Mouse (Mus musculus) midbrain, embryonic 12.5 days (tissue): ENCODE measurements at regions not wholly inside any gene's neighbourhood (a gene's known extent, or its start where the extent isn't known, plus 50 kb on each side); places are given as distances from the start of the nearest gene placed in this dataset.
A peak's percentile ranks its signal among the peaks of the same experiment; 100 is the strongest.

ENCODE experiments used
- ATAC-seq: fragments of 200-750 bp; cut with Nextera tagmentation; 2 replicates; pipeline ENCODE4 v1.8.0; 2017; ENCODE audit warnings: low read depth, moderate TSS enrichment, moderate library complexity; ENCODE audit not compliant: low FRiP score
- H3K27ac ChIP-seq: fragments of 300-500 bp; sonication (generic); replicated peaks from 2 replicates; pipeline ENCODE4 v1.5.1; 2016; ENCODE audit warnings: mild to moderate bottlenecking
- H3K27me3 ChIP-seq: fragments of 300-500 bp; sonication (generic); 2 replicates; pipeline ENCODE4 v1.6.1; 2016; ENCODE audit warnings: mild to moderate bottlenecking
- H3K36me3 ChIP-seq: fragments of 300-500 bp; sonication (generic); 2 replicates; pipeline ENCODE4 v1.6.1; 2016
- H3K4me1 ChIP-seq: fragments of 300-500 bp; sonication (generic); 2 replicates; pipeline ENCODE4 v1.6.1; 2016
- H3K4me2 ChIP-seq: fragments of 300-500 bp; sonication (generic); replicated peaks from 2 replicates; pipeline ENCODE4 v1.6.1; 2016; ENCODE audit warnings: mild to moderate bottlenecking, moderate library complexity
- H3K4me3 ChIP-seq: fragments of 300-500 bp; sonication (generic); 2 replicates; pipeline ENCODE4 v1.5.1; 2016; ENCODE audit warnings: mild to moderate bottlenecking
- H3K9ac ChIP-seq: fragments of 300-500 bp; sonication (generic); replicated peaks from 2 replicates; pipeline ENCODE4 v1.6.1; 2016; ENCODE audit warnings: mild to moderate bottlenecking, moderate library complexity
- H3K9me3 ChIP-seq: fragments of 300-500 bp; sonication (generic); 2 replicates; pipeline ENCODE4 v1.6.1; 2016; ENCODE audit warnings: mild to moderate bottlenecking
- WGBS: fragments of 180-500 bp; shearing (Covaris S2); methylation state at CpG from one replicate; pipeline ENCODE4 v1.1.7; 2016; 5-methylcytosine and 5-hydroxymethylcytosine counted together

DNA sequence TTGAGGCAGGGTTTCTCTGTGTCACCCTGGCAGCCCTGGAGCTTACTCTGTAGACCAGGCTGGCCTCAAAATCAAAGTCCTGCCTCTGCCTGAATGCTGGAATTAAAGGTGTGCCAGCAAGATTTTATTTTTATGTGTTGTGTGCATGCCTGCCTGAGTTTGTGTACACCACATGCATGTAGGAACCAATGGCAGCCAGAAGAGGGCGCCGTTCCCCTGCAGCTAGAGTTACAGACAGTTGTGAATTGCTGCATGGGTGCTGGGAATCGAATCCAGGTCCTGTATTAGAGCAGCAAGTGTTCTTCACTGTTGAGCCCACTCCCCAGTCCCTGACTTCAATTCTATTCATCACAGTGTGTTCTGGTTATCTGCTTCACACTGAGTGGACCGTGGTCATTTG, 126.4 kb upstream of the Ccnd2 start:
- ATAC-seq: no peak
- no peaks in the 10 kb centered on the region for H3K4me1 ChIP-seq
- H3K27ac ChIP-seq: no peak overlapping the region
- no peaks in the 10 kb centered on the region for H3K27me3 ChIP-seq
- peaks cover 13% of the 10 kb centered on the region; the same call in 1 of the 2 replicates for H3K9me3 ChIP-seq
- H3K4me2 ChIP-seq: no peak overlapping the region
- 86% methylated on average over 4 of the region's 4 CpGs for WGBS
- no peak overlapping the region for H3K9ac ChIP-seq
- H3K36me3 ChIP-seq: no peaks in the 10 kb centered on the region
- H3K4me3 ChIP-seq: no peak overlapping the region

DNA sequence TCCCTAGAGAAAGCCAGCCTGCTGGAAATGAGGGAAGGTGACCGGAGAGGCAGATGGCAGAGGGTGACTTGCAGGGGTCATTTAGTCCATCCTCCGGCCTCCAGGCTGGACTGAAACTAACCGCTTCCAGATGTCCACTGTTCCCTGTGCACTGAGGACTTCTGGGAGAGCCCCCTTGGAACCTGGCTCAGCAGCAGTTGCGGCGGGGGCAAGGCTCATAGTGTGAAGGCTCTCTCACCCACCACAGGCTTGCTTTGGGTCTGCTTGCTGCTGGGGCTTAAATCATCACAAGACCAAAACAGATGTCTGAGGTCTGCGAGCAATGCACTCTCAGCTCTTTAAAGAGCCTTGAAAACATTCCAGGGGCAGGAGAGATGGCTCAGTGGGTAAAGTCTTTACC, 132.2 kb upstream of the Ccnd2 start:
- Histone ChIP-seq H3K4me1 (no peaks in the 10 kb centered on the region), H3K36me3 (no peaks in the 10 kb centered on the region), H3K27ac (no peak overlapping the region), H3K4me3 (no peak overlapping the region), H3K9ac (no peak overlapping the region), H3K27me3 (0 out of 2 replicates have a peak, but pooled peaks cover 5% of the 10 kb centered on the region), H3K9me3 (0 out of 2 replicates have a peak, but pooled peaks cover under 1% of the 10 kb centered on the region), H3K4me2 (no peak overlapping the region)
- no peak for ATAC-seq
- 72% methylated on average over 6 of the region's 6 CpGs for WGBS

DNA sequence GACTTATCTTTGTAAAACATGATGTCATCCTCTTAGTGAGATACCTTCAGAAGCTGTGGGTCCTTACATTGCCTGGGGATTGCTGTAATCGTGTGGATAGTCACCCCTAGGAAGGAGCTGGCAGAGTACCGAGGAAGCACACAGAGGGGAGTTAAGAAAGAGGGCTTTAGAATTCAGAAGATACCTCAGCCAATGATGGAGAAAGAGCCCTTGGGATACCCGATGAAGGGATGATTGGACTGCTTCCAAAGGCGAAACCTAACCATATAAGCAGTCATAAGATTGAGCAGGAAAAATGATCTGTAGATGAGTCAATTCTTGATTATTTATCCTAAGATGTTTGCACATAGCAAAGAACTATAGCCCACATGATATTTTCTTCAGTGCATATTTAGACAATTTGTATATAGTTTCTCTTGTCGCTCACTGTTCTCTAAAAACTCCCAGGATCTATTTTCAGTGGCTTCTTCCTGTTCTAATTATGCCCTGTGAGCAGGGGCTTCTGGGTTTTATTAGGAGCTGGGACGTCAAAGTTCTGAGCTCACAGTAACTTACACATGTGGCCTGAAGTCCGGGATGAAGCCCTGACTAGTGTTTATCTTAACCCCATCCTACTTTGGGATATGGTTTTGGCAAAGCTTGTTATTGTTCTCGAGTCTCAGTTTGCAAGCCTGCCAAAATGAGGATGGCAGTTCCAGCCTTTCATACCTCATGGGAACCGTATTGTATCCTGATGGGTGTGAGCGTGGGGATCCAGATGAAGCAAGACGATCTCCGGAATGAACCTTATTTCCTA, 134.9 kb upstream of the Ccnd2 start:
- Histone ChIP-seq H3K9ac (no peak overlapping the region), H3K36me3 (no peaks in the 10 kb centered on the region), H3K27ac (no peak overlapping the region), H3K4me2 (no peak overlapping the region), H3K4me3 (no peak overlapping the region), H3K27me3 (0 out of 2 replicates have a peak, but pooled peaks cover 5% of the 10 kb centered on the region), H3K4me1 (no peaks in the 10 kb centered on the region), H3K9me3 (no peaks in the 10 kb centered on the region)
- WGBS: 76% methylated on average over 12 of the region's 12 CpGs
- no peak for ATAC-seq

DNA sequence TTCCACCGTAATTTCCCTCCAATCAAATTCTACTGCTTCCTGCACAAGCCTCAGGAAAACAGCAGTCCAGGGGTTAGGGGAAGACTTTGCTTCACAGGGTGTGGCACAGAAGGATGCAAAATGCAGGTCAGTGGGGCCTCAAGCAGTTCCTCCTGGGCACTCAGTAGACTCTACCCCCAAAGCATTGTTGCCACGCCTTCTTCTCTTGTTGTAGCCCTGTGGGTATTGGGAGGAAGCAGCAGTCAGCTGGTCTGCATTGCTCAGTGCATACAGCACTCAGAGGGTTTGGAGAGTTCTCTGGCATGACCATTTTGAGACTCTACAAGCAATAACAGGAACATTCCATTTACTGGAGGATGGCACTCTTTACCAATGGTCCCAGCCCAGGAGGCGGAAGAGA, 137.0 kb upstream of the Ccnd2 start:
- Histone ChIP-seq H3K9ac (no peak overlapping the region), H3K4me3 (no peak overlapping the region), H3K4me2 (no peak overlapping the region), H3K27ac (no peak overlapping the region), H3K4me1 (no peaks in the 10 kb centered on the region), H3K9me3 (no peaks in the 10 kb centered on the region), H3K27me3 (0 out of 2 replicates have a peak, but pooled peaks cover 5% of the 10 kb centered on the region), H3K36me3 (no peaks in the 10 kb centered on the region)
- ATAC-seq: no peak
- 88% methylated on average over 3 of the region's 3 CpGs for WGBS

DNA sequence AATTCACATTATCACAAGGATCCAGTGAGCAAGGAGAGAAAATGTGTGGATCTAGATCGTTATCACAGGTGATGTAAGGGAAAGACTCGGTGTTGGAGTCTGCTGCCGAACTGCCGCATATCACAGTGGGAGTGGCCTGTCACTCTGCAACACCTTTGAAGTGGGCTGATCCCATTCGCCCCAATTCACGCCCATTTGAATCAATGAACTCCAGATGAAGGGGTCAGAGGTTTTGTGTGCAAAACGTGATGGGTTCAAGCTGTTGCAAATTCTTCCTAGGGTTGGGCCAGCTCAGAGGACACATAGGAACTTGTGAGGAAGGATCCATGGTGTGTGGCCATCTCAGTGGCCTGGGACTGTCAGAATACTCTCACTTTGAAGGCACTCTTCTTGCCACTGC, 139.9 kb upstream of the Ccnd2 start:
- Histone ChIP-seq H3K27ac (no peak overlapping the region), H3K4me3 (no peak overlapping the region), H3K9me3 (no peaks in the 10 kb centered on the region), H3K4me1 (no peaks in the 10 kb centered on the region), H3K36me3 (no peaks in the 10 kb centered on the region), H3K27me3 (0 out of 2 replicates have a peak, but pooled peaks cover 5% of the 10 kb centered on the region), H3K4me2 (no peak overlapping the region), H3K9ac (no peak overlapping the region)
- WGBS: 57% methylated on average over 7 of the region's 7 CpGs
- ATAC-seq: no peak

DNA sequence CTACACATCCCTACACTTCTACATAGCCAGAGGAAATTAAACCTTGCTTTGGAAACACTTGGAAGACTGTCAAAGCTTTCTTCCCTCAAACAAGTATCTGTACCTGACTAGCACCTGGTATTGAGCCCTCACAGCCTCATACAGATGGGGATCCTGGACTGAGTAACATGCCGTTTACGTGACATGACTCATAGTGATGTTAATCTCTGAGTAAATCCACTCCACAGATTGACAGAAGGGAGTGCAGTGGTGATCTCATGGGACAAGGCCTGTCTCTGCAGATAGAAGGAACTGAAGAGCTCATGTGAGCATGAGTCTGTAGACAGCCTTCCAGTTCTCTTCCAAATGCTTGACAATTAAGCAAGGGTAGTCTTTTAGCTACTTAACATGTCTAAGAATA, 141.8 kb upstream of the Ccnd2 start:
- H3K4me3 ChIP-seq: no peak overlapping the region

DNA sequence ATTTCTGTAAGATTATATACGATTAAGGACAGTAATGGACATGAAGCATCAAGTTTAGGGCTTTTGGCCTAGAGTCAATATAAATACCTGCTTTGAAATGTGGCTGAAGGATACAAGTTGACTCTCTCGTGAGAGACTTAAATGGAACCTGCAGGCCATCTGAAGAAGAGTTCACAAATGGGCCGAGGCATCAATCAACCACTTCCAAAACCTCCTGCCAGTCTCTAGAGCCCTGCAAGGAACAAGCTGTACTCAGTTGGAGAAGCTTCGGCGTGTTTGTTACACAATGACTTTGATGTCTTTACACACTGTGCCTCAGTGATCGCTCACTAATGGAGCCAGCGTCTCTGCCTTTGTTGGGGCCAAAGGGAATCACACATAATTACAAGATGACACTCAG, 146.1 kb upstream of the Ccnd2 start:
- H3K27ac ChIP-seq: no peak overlapping the region
- no peaks in the 10 kb centered on the region for H3K4me1 ChIP-seq
- no peaks in the 10 kb centered on the region for H3K36me3 ChIP-seq
- 72% methylated on average over 7 of the region's 7 CpGs for WGBS
- H3K9me3 ChIP-seq: no peaks in the 10 kb centered on the region
- no peak overlapping the region for H3K4me3 ChIP-seq
- H3K27me3 ChIP-seq: no peaks in the 10 kb centered on the region
- H3K9ac ChIP-seq: no peak overlapping the region
- no peak overlapping the region for H3K4me2 ChIP-seq
- no peak for ATAC-seq

More for the DNA sequence above, 141.8 kb upstream of the Ccnd2 start:
- Histone ChIP-seq H3K4me2 (no peak overlapping the region), H3K9me3 (no peaks in the 10 kb centered on the region), H3K4me1 (no peaks in the 10 kb centered on the region), H3K27ac (no peak overlapping the region), H3K9ac (no peak overlapping the region), H3K27me3 (0 out of 2 replicates have a peak, but pooled peaks cover 4% of the 10 kb centered on the region), H3K36me3 (no peaks in the 10 kb centered on the region)
- ATAC-seq: no peak
- WGBS: 93% methylated on average over 2 of the region's 2 CpGs

DNA sequence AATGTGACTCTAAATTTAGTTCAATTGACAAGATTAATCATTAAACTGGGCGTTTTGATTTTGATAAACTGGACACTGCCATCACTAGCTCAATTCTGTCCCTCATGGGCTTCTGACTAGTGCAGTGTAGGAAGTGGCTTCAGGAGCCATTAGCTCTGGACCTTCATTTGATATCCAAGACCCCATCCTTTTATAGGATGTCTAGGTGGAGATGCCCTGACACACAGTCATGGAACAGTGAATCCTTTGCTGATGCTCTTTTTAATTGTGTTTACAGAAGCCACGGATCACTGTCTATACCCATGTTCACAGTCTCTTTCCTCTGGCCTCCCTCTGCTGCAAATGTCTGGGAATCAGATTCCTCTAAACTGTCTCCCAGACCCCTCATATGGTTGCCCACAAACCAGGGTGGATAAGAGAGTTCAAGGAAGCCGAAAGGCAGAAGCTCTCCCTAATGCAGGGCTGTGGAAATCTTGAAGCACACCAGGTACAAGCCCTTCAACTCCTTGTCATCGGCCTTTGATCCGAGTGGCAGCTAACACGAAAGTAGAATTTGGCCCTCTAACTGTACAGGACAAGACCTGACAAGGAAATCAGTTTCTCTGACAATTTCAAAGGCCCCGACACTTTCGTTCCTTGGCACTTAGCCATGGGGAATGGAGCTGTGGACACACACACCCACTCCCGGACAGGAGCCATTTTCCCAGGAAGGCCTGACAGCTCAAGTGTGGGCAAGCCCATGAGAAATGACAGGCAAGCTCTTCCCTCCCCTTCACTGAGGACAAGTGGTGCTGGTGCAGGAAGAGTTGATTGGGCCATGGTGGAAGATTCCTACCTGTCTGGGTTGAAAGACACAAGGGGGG, 135.2 kb upstream of the Parp11 start:
- Histone ChIP-seq H3K27ac (no peak overlapping the region), H3K4me1 (no peaks in the 10 kb centered on the region), H3K4me3 (no peak overlapping the region), H3K9ac (no peak overlapping the region), H3K4me2 (no peak overlapping the region), H3K27me3 (no peaks in the 10 kb centered on the region), H3K36me3 (no peaks in the 10 kb centered on the region), H3K9me3 (no peaks in the 10 kb centered on the region)
- WGBS: 87% methylated on average over 9 of the region's 9 CpGs
- ATAC-seq: no peak

DNA sequence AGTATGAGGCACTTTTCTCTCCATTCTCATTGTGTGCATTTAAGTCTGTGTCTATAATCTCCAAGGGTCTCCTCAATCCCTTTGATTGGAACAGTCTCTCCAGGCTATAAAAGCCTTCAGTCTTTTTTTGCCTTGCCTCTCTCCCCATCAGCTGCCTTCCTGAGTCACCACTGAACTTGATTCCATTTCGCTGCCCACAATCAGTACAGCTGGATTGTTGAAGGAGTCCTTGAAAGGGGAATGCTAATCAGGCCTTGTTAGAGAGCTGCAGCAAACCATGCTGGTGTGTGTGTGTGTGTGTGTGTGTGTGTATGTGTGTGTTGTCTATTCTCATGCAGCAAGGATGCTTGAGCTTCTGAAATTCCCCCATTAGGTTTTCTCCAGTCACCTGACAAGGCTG, 129.3 kb upstream of the Parp11 start:
- Histone ChIP-seq H3K4me3 (no peak overlapping the region), H3K27me3 (no peaks in the 10 kb centered on the region), H3K36me3 (no peaks in the 10 kb centered on the region), H3K4me1 (peaks cover 10% of the 10 kb centered on the region; the same call in 1 of the 2 replicates), H3K4me2 (no peak overlapping the region), H3K9ac (no peak overlapping the region), H3K27ac (no peak overlapping the region), H3K9me3 (no peaks in the 10 kb centered on the region)
- 33% methylated on average over 1 of the region's 1 CpGs for WGBS
- no peak for ATAC-seq

DNA sequence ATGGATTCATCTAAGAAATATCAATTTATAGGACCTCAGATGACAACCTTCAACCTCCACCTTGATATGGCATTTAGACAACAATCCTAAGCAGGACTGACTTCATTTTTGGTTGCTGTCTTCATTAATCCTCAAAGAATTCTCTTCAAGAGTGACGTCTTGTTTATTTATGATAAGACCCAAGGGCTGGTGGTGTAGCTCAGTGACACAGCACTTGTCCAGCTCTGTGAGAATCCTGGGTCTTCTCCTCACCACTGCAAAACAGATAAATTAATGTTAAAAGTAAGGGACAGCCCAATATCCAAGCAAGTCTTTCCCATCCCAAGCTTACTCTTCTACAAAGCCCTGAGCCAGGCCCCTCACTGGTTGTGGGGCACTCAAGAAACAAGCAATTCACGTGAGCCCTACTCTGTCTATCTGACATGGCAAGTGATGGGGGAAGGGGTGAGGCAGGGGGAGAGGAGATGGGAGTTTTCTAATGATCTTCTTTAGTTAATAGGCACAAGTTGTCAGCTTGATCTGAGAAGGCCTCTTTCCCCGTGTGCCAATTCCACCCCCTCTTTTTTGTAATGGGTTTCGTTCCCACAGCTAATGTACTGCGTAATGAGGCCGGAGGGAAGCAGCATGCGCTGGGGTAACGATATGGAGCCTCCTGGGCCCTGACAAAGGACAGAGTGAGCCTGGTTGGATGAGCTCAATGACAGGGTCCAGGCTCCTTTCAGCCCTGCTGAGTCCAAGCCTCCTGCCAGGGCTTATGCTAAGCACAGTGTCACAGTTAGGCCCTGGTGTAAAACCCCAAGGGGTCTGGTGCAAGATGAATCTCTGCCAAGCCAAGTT, 127.7 kb upstream of the Parp11 start:
- H3K9me3 ChIP-seq: no peaks in the 10 kb centered on the region
- H3K4me2 ChIP-seq: no peak overlapping the region
- peak overlapping the region; percentile 32 for H3K27ac ChIP-seq
- peaks cover 8% of the 10 kb centered on the region; the same call in 1 of the 2 replicates for H3K27me3 ChIP-seq
- WGBS: 45% methylated on average over 8 of the region's 8 CpGs
- H3K9ac ChIP-seq: no peak overlapping the region
- H3K4me3 ChIP-seq: no peak overlapping the region
- H3K4me1 ChIP-seq: peaks cover 10% of the 10 kb centered on the region; the same call in 1 of the 2 replicates
- peak; percentile 69 for ATAC-seq
- no peaks in the 10 kb centered on the region for H3K36me3 ChIP-seq

DNA sequence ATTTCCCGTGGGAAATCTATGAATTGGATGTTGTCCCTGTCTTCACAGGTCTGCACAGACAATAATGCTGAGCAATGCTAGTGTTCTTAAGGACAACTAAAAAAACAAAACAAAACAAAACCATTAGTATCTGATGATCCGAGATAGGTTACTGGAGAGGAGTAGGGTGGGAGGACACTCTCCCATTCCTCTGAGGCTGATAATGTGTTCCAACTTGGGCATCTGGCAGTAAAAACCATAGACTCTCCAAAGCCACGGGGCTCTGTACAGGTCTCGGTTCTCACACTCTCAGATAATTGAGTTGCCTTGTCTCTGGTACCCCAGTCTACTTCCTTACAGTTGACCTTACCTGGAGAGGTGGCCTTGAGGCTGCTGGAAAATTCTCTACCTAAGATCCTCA, 126.0 kb upstream of the Parp11 start:
- Histone ChIP-seq H3K9me3 (no peaks in the 10 kb centered on the region), H3K9ac (no peak overlapping the region), H3K36me3 (no peaks in the 10 kb centered on the region), H3K4me2 (no peak overlapping the region), H3K27ac (no peak overlapping the region), H3K4me1 (peaks cover 21% of the 10 kb centered on the region; the same call in 1 of the 2 replicates), H3K4me3 (no peak overlapping the region), H3K27me3 (peaks cover 17% of the 10 kb centered on the region; the same call in 1 of the 2 replicates)
- no peak for ATAC-seq
- WGBS: 86% methylated on average over 4 of the region's 4 CpGs
